Mouse (Mus musculus) embryonic facial prominence, embryonic 13.5 days (tissue): ENCODE results near the gene Shbg. TPM values are rescaled to one million over a fixed set of nuclear protein-coding genes. Genes with fewer than 3 reads are reported as not detected.

ENCODE experiments used
- ATAC-seq: fragments of 200-750 bp; cut with Nextera tagmentation; 2 replicates; pipeline ENCODE4 v1.8.0; 2017; ENCODE audit warnings: low read depth; ENCODE audit not compliant: insufficient number of reproducible peaks, insufficient read depth, low FRiP score, low TSS enrichment
- H3K27ac ChIP-seq: fragments of 300-500 bp; sonication (generic); 2 replicates; pipeline ENCODE4 v1.5.1; 2015; ENCODE audit warnings: moderate library complexity, mild to moderate bottlenecking, inconsistent platforms
- H3K27me3 ChIP-seq: fragments of 300-500 bp; sonication (generic); 2 replicates; pipeline ENCODE4 v1.6.1; 2015; ENCODE audit warnings: mild to moderate bottlenecking, inconsistent platforms
- H3K36me3 ChIP-seq: fragments of 300-500 bp; sonication (generic); 2 replicates; pipeline ENCODE4 v1.6.1; 2015; ENCODE audit warnings: mild to moderate bottlenecking, inconsistent platforms
- H3K4me1 ChIP-seq: fragments of 300-500 bp; sonication (generic); 2 replicates; pipeline ENCODE4 v1.6.1; 2015; ENCODE audit warnings: inconsistent platforms
- H3K4me2 ChIP-seq: fragments of 300-500 bp; sonication (generic); 2 replicates; pipeline ENCODE4 v1.6.1; 2015; ENCODE audit warnings: moderate library complexity, mild to moderate bottlenecking, inconsistent platforms
- H3K4me3 ChIP-seq: fragments of 300-500 bp; sonication (generic); 2 replicates; pipeline ENCODE4 v1.5.1; 2015; ENCODE audit warnings: mild to moderate bottlenecking, inconsistent platforms
- H3K9ac ChIP-seq: fragments of 300-500 bp; sonication (generic); 2 replicates; pipeline ENCODE4 v1.6.1; 2015; ENCODE audit warnings: mild to moderate bottlenecking, inconsistent platforms
- H3K9me3 ChIP-seq: fragments of 300-500 bp; sonication (generic); 2 replicates; pipeline ENCODE4 v1.6.1; 2016; ENCODE audit warnings: inconsistent platforms
- WGBS: fragments of 180-500 bp; shearing (Covaris S2); methylation state at CpG from one replicate; pipeline ENCODE4 v1.1.7; 2015; ENCODE audit warnings: mixed read lengths; 5-methylcytosine and 5-hydroxymethylcytosine counted together
- polyA plus RNA-seq: library from polyadenylated mRNA; unstranded; fragments of >200 nt; fragmentation: Nextera tagmentation; extraction: Ambion mirVana; gene quantifications from 2 replicates; pipeline ENCODE4 v1.2.1, GENCODE M21; 2015

Shbg gene
- polyA plus RNA-seq, 1 experiment from 2014 or later: not detected

DNA sequence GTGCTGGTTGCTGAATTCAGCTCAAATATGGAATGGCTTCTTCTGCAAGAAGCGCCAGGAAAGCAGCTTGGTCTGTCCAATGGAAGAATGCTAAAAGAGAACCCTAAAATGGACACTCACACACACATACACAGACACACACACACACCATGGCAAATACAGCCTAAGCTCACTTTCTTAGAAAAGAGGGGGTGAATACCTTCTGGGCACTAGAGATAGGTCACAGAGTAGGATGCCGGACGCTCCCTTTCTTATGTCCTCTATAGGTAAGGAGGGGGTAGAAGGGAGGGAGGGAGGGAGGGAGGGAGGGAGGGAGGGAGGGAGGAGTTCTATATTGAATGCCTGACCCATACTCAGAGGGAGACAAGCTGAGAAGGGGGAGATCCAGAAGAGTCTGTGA is 9.2 kb downstream of the Shbg start:
- Histone ChIP-seq H3K4me2 (no peak overlapping the region), H3K4me3 (no peak overlapping the region), H3K9ac (no peak overlapping the region), H3K9me3 (no peaks in the 10 kb centered on the region), H3K27ac (no peak overlapping the region), H3K27me3 (peaks cover 19% of the 10 kb centered on the region), H3K4me1 (peaks cover 22% of the 10 kb centered on the region), H3K36me3 (no peaks in the 10 kb centered on the region)
- no peak for ATAC-seq
- 94% methylated on average over 3 of the region's 3 CpGs for WGBS

DNA sequence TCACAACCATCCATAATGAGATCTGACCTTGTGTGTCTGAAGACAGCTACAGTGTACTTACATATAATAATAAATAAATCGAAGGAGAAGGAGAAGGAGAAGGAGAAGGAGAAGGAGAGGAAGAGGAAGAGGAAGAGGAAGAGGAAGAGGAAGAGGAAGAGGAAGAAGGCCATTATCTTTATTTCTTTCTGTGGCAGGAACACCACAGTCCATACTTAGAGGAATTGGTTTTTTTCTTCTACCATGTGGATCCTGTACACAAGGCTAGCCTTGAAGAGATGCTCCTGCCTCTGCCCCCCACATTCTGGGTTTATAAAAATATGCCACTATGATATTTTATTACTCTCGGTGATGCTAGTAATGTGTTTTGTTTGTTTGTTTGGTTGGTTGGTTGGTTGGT is 10.9 kb downstream of the Shbg start:
- ATAC-seq: no peak
- peaks cover 26% of the 10 kb centered on the region for H3K27me3 ChIP-seq
- H3K27ac ChIP-seq: no peak overlapping the region
- H3K4me3 ChIP-seq: no peak overlapping the region
- WGBS: 84% methylated on average over 2 of the region's 2 CpGs
- H3K4me1 ChIP-seq: peaks cover 22% of the 10 kb centered on the region
- H3K9me3 ChIP-seq: no peaks in the 10 kb centered on the region
- no peak overlapping the region for H3K4me2 ChIP-seq
- H3K9ac ChIP-seq: no peak overlapping the region
- no peaks in the 10 kb centered on the region for H3K36me3 ChIP-seq

DNA sequence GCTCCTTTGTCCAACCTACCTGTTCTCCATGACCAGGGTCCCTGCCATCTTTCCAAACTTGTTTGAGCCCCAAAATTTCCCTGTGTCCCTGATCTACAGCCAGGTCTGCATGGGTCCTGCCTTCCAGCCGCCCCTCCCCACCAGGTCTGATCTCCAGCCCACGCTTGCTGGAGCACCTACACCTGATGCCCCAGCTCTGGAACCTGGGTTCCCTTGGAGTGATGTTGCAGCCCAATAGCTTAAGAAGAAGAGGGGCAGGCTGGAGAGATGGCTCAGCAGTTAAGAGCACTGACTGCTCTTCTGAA is 11.3 kb downstream of the Shbg start:
- Histone ChIP-seq H3K9ac (peak overlapping the region; percentile 82), H3K4me1 (peaks cover 24% of the 10 kb centered on the region), H3K4me3 (peak overlapping the region; percentile 62), H3K27me3 (peaks cover 26% of the 10 kb centered on the region), H3K4me2 (peak overlapping the region; percentile 100), H3K27ac (peak overlapping the region; percentile 60), H3K36me3 (0 out of 2 replicates have a peak, but pooled peaks cover 3% of the 10 kb centered on the region), H3K9me3 (no peaks in the 10 kb centered on the region)
- 47% methylated on average over 2 of the region's 2 CpGs for whole genome bisulfite sequencing
- no peak for ATAC-seq

DNA sequence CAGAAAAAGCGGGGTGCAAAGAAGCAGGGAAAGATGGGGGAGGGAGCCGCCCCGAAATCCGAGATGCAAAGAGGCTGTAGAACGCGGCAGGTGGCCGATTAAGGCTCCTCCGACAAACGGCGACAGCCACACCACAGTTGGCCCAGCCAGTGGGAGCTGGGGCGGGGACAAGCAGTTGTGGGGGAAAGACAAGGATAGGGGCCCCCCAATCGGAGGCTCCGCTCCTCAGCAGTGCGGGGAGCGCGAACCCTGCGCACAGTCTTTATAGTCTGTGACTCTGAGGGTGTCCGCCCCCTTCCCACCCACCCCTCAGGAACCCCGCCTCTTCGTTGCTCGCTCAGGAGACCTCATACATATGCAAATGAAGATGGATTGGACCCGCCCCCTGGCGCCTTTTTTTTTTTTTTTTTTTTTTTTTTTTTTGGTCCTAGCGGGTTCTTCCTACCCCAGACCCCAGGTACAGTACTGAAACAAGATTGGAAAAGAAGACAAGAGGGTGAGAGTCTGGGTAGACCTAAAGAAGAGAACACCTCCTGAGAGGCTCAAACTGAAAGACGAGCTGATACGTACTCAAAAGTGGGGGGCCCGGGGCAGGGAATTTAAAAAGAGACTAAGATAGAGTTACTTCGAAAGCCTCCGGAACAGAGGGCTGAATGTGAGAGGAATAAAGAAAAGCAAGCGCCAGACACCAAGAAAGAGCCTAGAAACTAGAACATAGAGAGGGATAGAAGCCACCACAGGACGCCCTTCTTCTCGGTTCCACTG is 11.8 kb downstream of the Shbg start, which contains the start of gene Atp1b2:
TSS of gene Atp1b2 (minus strand) at position 217 of the 765 bp plus-strand sequence.
- 0 out of 2 replicates have a peak, but pooled peaks cover 5% of the 10 kb centered on the region for H3K36me3 ChIP-seq
- peak; percentile 86 for ATAC-seq
- H3K4me1 ChIP-seq: peaks cover 24% of the 10 kb centered on the region
- H3K4me3 ChIP-seq: peak within 1 kb of the TSS; percentile 62
- peak within 1 kb of the TSS; percentile 60 for H3K27ac ChIP-seq
- H3K9me3 ChIP-seq: no peaks in the 10 kb centered on the region
- peak within 1 kb of the TSS; percentile 82 for H3K9ac ChIP-seq
- H3K27me3 ChIP-seq: peaks cover 26% of the 10 kb centered on the region
- 2% methylated on average over 32 of the region's 32 CpGs for WGBS
- peak within 1 kb of the TSS; percentile 100 for H3K4me2 ChIP-seq

DNA sequence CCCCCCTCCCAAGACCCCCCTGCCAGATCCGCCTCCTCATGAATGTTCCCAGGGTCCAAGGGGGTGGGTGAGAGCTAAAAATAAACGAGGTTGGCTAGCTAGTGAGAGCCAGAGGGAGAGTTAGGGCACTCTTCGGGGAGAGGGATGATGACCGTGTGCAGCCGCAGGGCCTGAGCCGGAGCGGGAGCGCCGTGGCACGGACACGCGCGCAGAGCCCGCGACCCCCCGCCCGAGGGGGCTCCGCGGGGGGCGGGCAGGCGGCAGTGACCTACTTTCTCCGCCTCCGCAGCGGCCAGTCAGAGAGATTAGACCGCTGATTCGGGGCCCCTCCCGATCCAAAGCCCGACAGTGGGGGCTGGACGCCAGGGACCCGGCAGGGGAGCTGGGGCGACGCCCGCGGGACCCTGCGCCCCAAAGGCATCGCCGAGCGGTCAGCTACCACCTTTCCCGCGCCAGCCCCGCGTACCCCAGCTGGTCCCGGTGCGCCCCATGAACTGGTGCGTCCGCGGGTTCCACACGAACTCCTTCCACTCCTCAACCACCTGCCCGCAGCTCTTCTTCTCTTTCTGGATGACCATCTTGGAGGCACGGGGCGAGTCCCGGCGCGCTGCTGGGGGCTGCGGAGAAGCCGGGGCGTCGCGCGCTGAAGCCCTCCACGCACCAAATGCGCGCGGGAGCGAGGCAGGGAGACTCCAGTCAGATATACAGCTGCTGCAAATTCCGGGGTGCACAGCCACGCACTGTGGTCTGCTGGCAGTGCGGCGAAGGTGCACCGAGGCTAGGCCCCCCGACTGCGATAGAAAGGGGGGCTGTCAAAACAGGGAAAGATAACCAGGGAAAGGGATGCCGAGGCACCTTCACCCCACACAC is 12.7 kb downstream of the Shbg start:
- H3K4me2 ChIP-seq: peak overlapping the region; percentile 100
- H3K4me1 ChIP-seq: peaks cover 33% of the 10 kb centered on the region
- peak; percentile 12; the same call in 1 of the 2 replicates for ATAC-seq
- H3K4me3 ChIP-seq: peak overlapping the region; percentile 62
- peak overlapping the region; percentile 82 for H3K9ac ChIP-seq
- H3K27me3 ChIP-seq: peaks cover 26% of the 10 kb centered on the region
- no peaks in the 10 kb centered on the region for H3K9me3 ChIP-seq
- peak overlapping the region; percentile 39; the same call in 1 of the 2 replicates for H3K27ac ChIP-seq
- 0 out of 2 replicates have a peak, but pooled peaks cover 5% of the 10 kb centered on the region for H3K36me3 ChIP-seq
- WGBS: under 1% methylated on average over 66 of the region's 73 CpGs

DNA sequence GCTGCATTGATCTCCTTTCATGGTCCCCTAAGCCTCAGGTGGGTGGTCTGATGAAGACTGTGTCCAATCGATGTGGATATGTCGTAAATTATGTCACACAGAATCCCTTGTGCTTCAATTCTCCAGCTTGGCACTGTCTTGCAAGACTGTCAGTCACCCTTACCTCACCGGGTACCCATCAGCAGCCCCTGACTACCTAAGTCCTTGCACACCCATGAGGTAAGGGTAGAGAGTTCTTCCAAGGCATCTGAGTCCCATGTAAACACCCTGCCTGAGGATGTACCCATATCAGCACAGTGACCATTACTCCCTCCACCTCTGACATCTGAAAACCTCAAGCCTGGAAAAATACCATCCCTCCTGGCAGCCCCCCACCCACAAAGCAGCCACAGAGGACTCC is 13.4 kb downstream of the Shbg start:
- peak; percentile 22; the same call in 1 of the 2 replicates for ATAC-seq
- H3K9me3 ChIP-seq: no peaks in the 10 kb centered on the region
- WGBS: 56% methylated on average over 3 of the region's 3 CpGs
- H3K9ac ChIP-seq: peak overlapping the region; percentile 82
- peaks cover 26% of the 10 kb centered on the region for H3K27me3 ChIP-seq
- H3K27ac ChIP-seq: no peak overlapping the region
- H3K4me1 ChIP-seq: peaks cover 39% of the 10 kb centered on the region
- peak overlapping the region; percentile 100 for H3K4me2 ChIP-seq
- H3K36me3 ChIP-seq: 0 out of 2 replicates have a peak, but pooled peaks cover 5% of the 10 kb centered on the region
- H3K4me3 ChIP-seq: peak overlapping the region; percentile 62

DNA sequence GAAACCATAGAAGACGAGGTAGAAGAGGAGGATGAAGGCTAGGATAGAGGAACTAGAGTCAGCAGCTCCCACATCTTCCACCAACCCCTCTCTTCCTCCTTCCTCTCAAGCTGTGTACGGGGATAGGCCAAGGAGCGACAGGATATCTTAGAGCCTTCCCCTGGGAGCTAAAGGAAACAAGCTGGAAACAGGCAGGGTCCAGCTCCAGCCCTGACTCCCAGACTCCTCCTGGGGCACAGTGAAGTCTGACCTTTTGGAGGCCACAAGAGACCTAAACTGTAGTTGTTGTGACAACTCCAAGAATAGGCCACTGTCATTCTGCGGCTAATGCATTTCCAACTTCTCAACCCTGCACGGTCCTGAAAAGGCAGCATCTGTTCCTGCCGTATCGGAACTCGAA is 14.2 kb downstream of the Shbg start:
- WGBS: 72% methylated on average over 8 of the region's 8 CpGs
- Histone ChIP-seq H3K27ac (no peak overlapping the region), H3K36me3 (0 out of 2 replicates have a peak, but pooled peaks cover 5% of the 10 kb centered on the region), H3K27me3 (peaks cover 26% of the 10 kb centered on the region), H3K9me3 (no peaks in the 10 kb centered on the region), H3K9ac (no peak overlapping the region), H3K4me3 (no peak overlapping the region), H3K4me1 (peaks cover 41% of the 10 kb centered on the region), H3K4me2 (peak overlapping the region; percentile 100; the same call in 1 of the 2 replicates)
- no peak for ATAC-seq

DNA sequence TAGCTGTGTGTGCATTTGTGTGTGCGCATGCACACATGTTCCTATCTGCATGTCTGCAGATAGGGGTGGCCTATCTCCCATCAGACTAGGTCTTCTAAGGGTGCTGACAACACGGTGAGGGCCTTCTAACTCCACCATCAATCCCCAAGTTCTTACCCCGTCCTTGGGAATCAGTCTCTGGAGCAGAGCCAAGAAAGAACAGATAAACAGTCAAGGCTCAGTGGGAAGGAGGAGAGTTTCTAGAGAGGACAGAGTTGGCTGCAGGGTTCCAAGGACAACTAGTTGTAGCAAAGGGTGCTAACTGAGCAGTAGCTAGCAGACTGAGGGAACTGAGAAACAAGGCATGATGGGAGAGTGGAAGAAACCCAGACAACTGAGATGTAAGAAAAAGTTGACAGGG is 15.9 kb downstream of the Shbg start:
- no peak for ATAC-seq
- H3K27me3 ChIP-seq: peaks cover 26% of the 10 kb centered on the region
- H3K9me3 ChIP-seq: no peaks in the 10 kb centered on the region
- H3K4me3 ChIP-seq: no peak overlapping the region
- H3K4me1 ChIP-seq: peaks cover 41% of the 10 kb centered on the region
- no peak overlapping the region for H3K27ac ChIP-seq
- no peak overlapping the region for H3K9ac ChIP-seq
- no peak overlapping the region for H3K4me2 ChIP-seq
- WGBS: 73% methylated on average over 3 of the region's 3 CpGs
- H3K36me3 ChIP-seq: 0 out of 2 replicates have a peak, but pooled peaks cover 5% of the 10 kb centered on the region

DNA sequence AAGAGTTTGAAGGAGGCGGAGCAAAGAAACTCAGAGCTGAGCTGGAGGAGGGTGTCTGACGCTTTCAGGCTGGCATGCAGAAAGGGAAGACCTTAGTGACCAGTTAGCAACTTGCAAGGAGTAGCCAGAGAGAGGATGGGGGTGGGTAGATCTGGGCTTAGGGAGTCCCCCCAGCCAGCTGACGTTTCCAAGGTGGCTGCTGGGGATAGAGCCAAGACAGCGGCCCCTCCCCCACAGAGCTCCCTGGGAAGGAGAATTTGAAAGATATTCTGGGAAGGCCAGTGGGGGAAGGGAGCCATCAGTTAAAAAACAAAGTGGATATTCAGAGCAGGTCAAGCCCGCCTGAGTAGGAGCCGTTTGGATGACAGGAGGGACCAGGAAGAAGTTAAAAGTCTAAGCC is 17.6 kb downstream of the Shbg start:
- H3K9me3 ChIP-seq: no peaks in the 10 kb centered on the region
- H3K27ac ChIP-seq: peak overlapping the region; percentile 49; the same call in 1 of the 2 replicates
- peaks cover 13% of the 10 kb centered on the region for H3K36me3 ChIP-seq
- peaks cover 32% of the 10 kb centered on the region for H3K4me1 ChIP-seq
- H3K4me2 ChIP-seq: peak overlapping the region; percentile 29
- WGBS: 13% methylated on average over 6 of the region's 6 CpGs
- peaks cover 23% of the 10 kb centered on the region for H3K27me3 ChIP-seq
- H3K4me3 ChIP-seq: peak overlapping the region; percentile 3; the same call in 1 of the 2 replicates
- H3K9ac ChIP-seq: peak overlapping the region; percentile 55
- ATAC-seq: no peak

DNA sequence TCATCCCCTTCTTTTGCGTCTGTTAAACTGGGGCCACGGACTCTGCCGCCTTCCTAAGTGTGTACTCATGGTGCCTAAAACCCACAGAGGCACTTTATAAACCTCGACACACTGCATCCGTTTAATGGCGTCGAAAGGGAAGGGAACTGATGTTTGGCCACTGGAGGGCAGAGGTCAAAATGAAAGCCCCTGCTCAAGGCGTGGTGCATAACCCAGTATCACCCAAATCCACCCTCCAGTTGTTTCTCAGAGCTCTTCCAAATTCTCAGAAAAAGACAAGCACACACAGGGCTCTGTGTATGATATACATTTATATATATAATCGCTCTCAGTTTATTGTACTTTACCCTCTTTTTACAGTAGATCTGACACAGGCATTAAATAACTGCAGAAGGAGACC is 18.3 kb downstream of the Shbg start:
- Histone ChIP-seq H3K4me2 (peak overlapping the region; percentile 29), H3K9me3 (no peaks in the 10 kb centered on the region), H3K27ac (peak overlapping the region; percentile 49; the same call in 1 of the 2 replicates), H3K36me3 (peaks cover 18% of the 10 kb centered on the region), H3K4me1 (peaks cover 26% of the 10 kb centered on the region), H3K9ac (peak overlapping the region; percentile 55; the same call in 1 of the 2 replicates), H3K4me3 (0 out of 2 replicates have a peak overlapping the region, but pooled peaks have one; percentile 3), H3K27me3 (peaks cover 16% of the 10 kb centered on the region)
- ATAC-seq: no peak
- 10% methylated on average over 9 of the region's 9 CpGs for WGBS

DNA sequence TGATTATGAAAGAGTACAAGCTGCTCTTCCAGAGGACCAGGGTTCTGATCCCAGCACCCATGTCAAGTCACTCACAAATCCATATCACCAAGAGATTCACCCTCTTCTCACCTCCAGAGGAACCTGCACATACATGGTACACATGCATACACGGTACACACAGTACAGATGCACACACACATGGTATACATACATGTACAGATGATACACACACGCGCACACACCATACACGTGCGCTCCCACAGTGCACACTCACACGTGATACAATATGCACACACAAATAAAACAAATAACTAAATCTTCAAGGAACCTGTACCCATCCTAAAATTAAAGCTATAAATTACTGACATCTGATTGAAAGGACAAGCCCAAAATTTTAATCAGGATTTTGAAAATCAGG is 22.9 kb downstream of the Shbg start:
- Histone ChIP-seq H3K36me3 (peaks cover 55% of the 10 kb centered on the region), H3K4me1 (peaks cover 7% of the 10 kb centered on the region), H3K4me3 (no peak overlapping the region), H3K27me3 (no peaks in the 10 kb centered on the region), H3K27ac (no peak overlapping the region), H3K4me2 (no peak overlapping the region), H3K9me3 (no peaks in the 10 kb centered on the region), H3K9ac (no peak overlapping the region)
- no peak for ATAC-seq
- 95% methylated on average over 6 of the region's 6 CpGs for WGBS
